Mouse (Mus musculus): ENCODE results near the gene Pkd1.

The Pkd1 gene

DNA sequence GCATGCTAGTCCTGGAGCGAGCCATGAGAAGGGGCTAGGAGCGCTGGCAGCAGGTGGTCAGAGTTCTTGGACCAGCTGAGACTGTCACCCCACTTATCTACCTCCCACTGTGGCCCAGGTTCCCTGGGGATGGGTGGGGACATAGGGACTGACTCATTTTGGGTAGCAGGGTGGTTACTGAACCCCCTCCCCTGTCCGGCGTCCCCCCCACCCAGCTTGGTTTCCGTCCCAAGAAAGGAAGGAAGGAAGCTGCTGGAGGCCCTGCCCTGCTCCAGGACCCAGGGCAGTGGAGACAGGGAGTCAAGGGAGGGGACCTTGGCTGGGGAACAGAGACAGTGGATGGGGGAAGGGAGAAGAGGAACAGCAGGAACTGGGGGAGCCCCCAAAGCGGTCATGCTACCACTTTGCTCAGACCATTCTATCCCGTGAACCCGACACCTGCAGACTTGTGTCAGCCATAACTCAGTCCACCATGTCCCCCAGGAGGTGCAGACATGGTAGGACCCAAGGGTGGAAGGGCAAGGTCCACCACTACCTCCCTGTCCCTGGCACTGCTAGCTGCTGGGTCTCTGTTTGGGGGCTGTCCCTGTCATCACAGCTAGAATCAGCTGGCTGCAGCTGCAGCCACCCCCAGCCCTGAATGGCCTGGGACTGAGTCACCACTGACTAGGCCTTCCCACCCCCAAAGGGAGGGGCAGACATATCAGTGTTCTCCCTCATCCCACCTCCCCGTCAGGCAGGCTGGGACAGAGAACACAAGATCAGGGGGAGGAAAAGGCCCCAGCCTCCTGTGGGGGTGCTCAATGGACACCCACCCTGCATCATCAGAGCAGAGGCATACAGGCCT, 95.5 kb downstream of the Pkd1 start:
- no peak for DNase-seq (ENCODE audit: extremely low spot score)

DNA sequence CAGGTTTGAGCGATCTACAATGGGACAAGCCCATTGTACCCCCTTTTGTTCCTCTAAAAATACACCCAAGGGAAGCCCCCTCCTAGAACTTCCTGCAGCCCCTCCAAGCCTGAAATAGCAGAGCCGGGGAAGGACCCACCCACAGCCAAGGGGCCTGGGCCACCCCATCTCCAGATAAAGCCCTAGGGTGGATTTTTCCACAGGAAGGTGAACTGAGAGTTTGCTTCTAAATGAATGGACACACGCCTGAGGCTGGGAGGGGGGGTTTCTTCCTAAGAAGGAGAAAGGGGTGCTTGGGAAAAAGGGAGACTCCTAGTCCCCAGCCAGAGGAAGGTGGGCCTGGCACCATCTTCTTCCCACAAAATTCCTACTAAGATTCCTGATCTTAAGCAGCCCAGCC, 96.3 kb downstream of the Pkd1 start:
- no peak for DNase-seq (ENCODE audit: extremely low spot score)

Data from embryo, embryonic 9.5 days (tissue).